In genomic region chr17:27134715-27135114, GRCm38 (mm10) we compare ENCODE assay signal across 12 mouse cellular contexts. TPM values are rescaled to one million over a fixed set of nuclear protein-coding genes. Genes with fewer than 3 reads are reported as not detected.
"Had no signal": no experiment of that assay in that cellular context is flagged by ENCODE, and none has a peak within 500 bp of the region (broad histone marks: within the 10 kb centered on the region; RNA-seq: fewer than 3 reads in every experiment).

No protein-coding gene starts in this region.

- H3K36me3 ChIP-seq: kidney, embryonic 15.5 days; limb, embryonic 13.5 days; liver, embryonic 15.5 days; neural tube, embryonic 15.5 days had no signal

- DNase-seq: kidney, adult 2 months; kidney, postnatal 14 days; left cerebral cortex, postnatal 4 days; lung, embryonic 14.5 days; lung, postnatal 10 days; lung, postnatal 4 days; midbrain, embryonic 14.5 days had no signal

- H3K27ac ChIP-seq: kidney, embryonic 15.5 days; limb, embryonic 13.5 days had no signal

- H3K27me3 ChIP-seq: liver, embryonic 15.5 days had no signal

- H3K9me3 ChIP-seq: kidney, embryonic 15.5 days; limb, embryonic 13.5 days; liver, embryonic 15.5 days; midbrain, embryonic 10.5 days; neural tube, embryonic 15.5 days had no signal

- H3K9ac ChIP-seq: kidney, embryonic 15.5 days had no signal

RNA-seq across cellular contexts. Expression of gene Ip6k3, which starts 32.9 kb away (rescaled TPM):
- total RNA-seq: left cerebral cortex, postnatal 4 days had no signal
- polyA plus RNA-seq: lung, embryonic 14.5 days; midbrain, embryonic 10.5 days had no signal
